ENCODE assay signal across 9 mouse cellular contexts in the genomic region with DNA sequence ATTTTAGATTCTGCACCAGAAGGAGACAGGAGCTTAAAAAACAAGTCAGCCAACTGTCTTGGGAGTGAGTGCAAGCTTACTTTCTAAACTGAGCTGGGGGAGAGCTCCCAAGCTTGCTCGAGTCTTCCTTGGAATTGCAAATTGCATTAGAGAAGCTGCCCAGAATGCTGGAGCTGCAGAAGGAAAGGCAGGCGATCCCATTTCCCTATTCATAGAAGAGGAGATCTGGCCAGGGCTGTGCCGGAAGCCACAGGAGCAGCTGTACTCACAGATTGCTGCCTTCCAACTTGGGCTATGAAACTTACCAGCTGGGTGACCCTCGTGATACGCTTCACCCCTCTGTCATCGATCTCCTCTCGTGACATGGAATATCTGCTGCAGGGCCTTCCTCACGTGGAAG.
A peak's percentile ranks its signal among the peaks of the same experiment; 100 is the strongest.
DNase-seq lines count a peak whose midpoint lies in the region; ATAC-seq lines count a peak whose summit lies in the region.
"Had no signal": no experiment of that assay in that cellular context is flagged by ENCODE, and none has a peak within 500 bp of the region (broad histone marks: within the 10 kb centered on the region; RNA-seq: fewer than 3 reads in every experiment).

No protein-coding gene starts in this region.

- H3K36me3 ChIP-seq in intestine, embryonic 16.5 days (ENCODE audit: control insufficient read depth, insufficient read depth, low read length): no peaks in the 10 kb centered on the region
- H3K36me3 ChIP-seq in intestine, embryonic 15.5 days: no peaks in the 10 kb centered on the region
- H3K36me3 ChIP-seq in heart, embryonic 14.5 days (ENCODE audit: control insufficient read depth, insufficient read depth, low read length): no peaks in the 10 kb centered on the region
- H3K36me3 ChIP-seq in midbrain, embryonic 14.5 days (ENCODE audit: control insufficient read depth, insufficient read depth, low read length): no peaks in the 10 kb centered on the region
- H3K36me3 ChIP-seq: embryonic facial prominence, embryonic 15.5 days had no signal

- H3K4me3 ChIP-seq in intestine, embryonic 16.5 days (ENCODE audit: low read length): no peak overlapping the region
- no peak overlapping the region for H3K4me3 ChIP-seq in intestine, embryonic 15.5 days (replicated peaks)
- no peak overlapping the region for H3K4me3 ChIP-seq in heart, embryonic 14.5 days (ENCODE audit: control insufficient read depth in 1 of 2, insufficient read depth in 1 of 2, low read depth in 1 of 2, low read length in 2 of 2)
- H3K4me3 ChIP-seq in midbrain, embryonic 14.5 days (replicated peaks; ENCODE audit: low read depth, low read length): no peak overlapping the region
- H3K4me3 ChIP-seq: embryonic facial prominence, embryonic 15.5 days had no signal

- H3K27me3 ChIP-seq in intestine, embryonic 16.5 days (replicated peaks; ENCODE audit: control insufficient read depth, insufficient read depth, low read length): no peaks in the 10 kb centered on the region
- no peaks in the 10 kb centered on the region for H3K27me3 ChIP-seq in intestine, embryonic 15.5 days (replicated peaks)
- H3K27me3 ChIP-seq in heart, embryonic 14.5 days (ENCODE audit: control insufficient read depth, insufficient read depth, low read length): no peaks in the 10 kb centered on the region
- H3K27me3 ChIP-seq in midbrain, embryonic 14.5 days (ENCODE audit: control insufficient read depth, insufficient read depth, low read length): no peaks in the 10 kb centered on the region
- H3K27me3 ChIP-seq: embryonic facial prominence, embryonic 15.5 days had no signal

- H3K27ac ChIP-seq in intestine, embryonic 16.5 days (ENCODE audit: low read length): no peak overlapping the region
- no peak overlapping the region for H3K27ac ChIP-seq in intestine, embryonic 15.5 days
- H3K27ac ChIP-seq in heart, embryonic 14.5 days (replicated peaks in 1 of 2; ENCODE audit: control insufficient read depth in 1 of 2, insufficient read depth in 1 of 2, low read depth in 2 of 2, low read length in 2 of 2): peak overlapping the region; percentile 58 to 67; a peak in 3 of 4 replicates
- H3K27ac ChIP-seq in midbrain, embryonic 14.5 days (replicated peaks; ENCODE audit: low read depth, low read length): no peak overlapping the region
- H3K27ac ChIP-seq: embryonic facial prominence, embryonic 15.5 days had no signal

- H3K9ac ChIP-seq in intestine, embryonic 16.5 days (ENCODE audit: low read depth, low read length): no peak overlapping the region
- no peak overlapping the region for H3K9ac ChIP-seq in intestine, embryonic 15.5 days
- H3K9ac ChIP-seq in heart, embryonic 14.5 days (ENCODE audit: low read length): no peak overlapping the region
- H3K9ac ChIP-seq in midbrain, embryonic 14.5 days (replicated peaks; ENCODE audit: low read length): no peak overlapping the region
- H3K9ac ChIP-seq: embryonic facial prominence, embryonic 15.5 days had no signal

- WGBS in intestine, embryonic 16.5 days: 44% methylated on average over 8 of the region's 8 CpGs
- WGBS in intestine, embryonic 15.5 days: 39% methylated on average over 8 of the region's 8 CpGs
- 42% methylated on average over 8 of the region's 8 CpGs for WGBS in heart, embryonic 14.5 days
- 69% methylated on average over 8 of the region's 8 CpGs for WGBS in midbrain, embryonic 14.5 days

- H3K4me1 ChIP-seq in intestine, embryonic 16.5 days (ENCODE audit: control insufficient read depth, insufficient read depth, low read length): peaks cover 6% of the 10 kb centered on the region
- H3K4me1 ChIP-seq in intestine, embryonic 15.5 days (replicated peaks): peaks cover 10% of the 10 kb centered on the region
- H3K4me1 ChIP-seq in heart, embryonic 14.5 days (ENCODE audit: control insufficient read depth in 2 of 2, insufficient read depth in 2 of 2, low read length in 2 of 2): peaks cover 22 to 36% of the 10 kb centered on the region in 2 experiments
- no peaks in the 10 kb centered on the region for H3K4me1 ChIP-seq in midbrain, embryonic 14.5 days (ENCODE audit: control insufficient read depth, insufficient read depth, low read length)

- H3K9me3 ChIP-seq in intestine, embryonic 16.5 days (ENCODE audit: control insufficient read depth, low read length): no peaks in the 10 kb centered on the region
- H3K9me3 ChIP-seq in intestine, embryonic 15.5 days: no peaks in the 10 kb centered on the region
- peaks cover 2% of the 10 kb centered on the region; the same call in 1 of the 2 replicates for H3K9me3 ChIP-seq in heart, embryonic 14.5 days (ENCODE audit: control insufficient read depth, low read length)
- H3K9me3 ChIP-seq in midbrain, embryonic 14.5 days (ENCODE audit: control insufficient read depth, low read length): no peaks in the 10 kb centered on the region
- H3K9me3 ChIP-seq: embryonic facial prominence, embryonic 15.5 days had no signal

- ATAC-seq in intestine, embryonic 16.5 days: peak; percentile 39; the same call in 1 of the 2 replicates
- ATAC-seq in intestine, embryonic 15.5 days: no peak
- peak; percentile 65 for ATAC-seq in heart, embryonic 14.5 days (ENCODE audit: insufficient number of reproducible peaks, insufficient read depth, low FRiP score, low read depth)
- peak; percentile 49; the same call in 1 of the 2 replicates for ATAC-seq in megakaryocyte, adult 5-6 weeks (ENCODE audit: poor library complexity, severe bottlenecking)
- no peak for ATAC-seq in midbrain, embryonic 14.5 days (ENCODE audit: low FRiP score, low TSS enrichment)

- peak; percentile 41 to 57 for DNase-seq in layer of hippocampus, postnatal 14 days (ENCODE audit: low spot score in 2 of 2)
- DNase-seq in midbrain, embryonic 14.5 days: no peak
- DNase-seq in spleen, postnatal 4 days (ENCODE audit: low spot score in 2 of 2): no peak
- no peak for DNase-seq in thymus, postnatal 25 days

- no peak overlapping the region for H3K4me2 ChIP-seq in intestine, embryonic 16.5 days (ENCODE audit: low read depth, low read length)
- H3K4me2 ChIP-seq in intestine, embryonic 15.5 days (replicated peaks): no peak overlapping the region
- no peak overlapping the region for H3K4me2 ChIP-seq in heart, embryonic 14.5 days (ENCODE audit: low read length)
- no peak overlapping the region for H3K4me2 ChIP-seq in midbrain, embryonic 14.5 days (ENCODE audit: low read length)
- H3K4me2 ChIP-seq: embryonic facial prominence, embryonic 15.5 days had no signal

Comparison
In these comparisons a context has a peak if more than half of its experiments do, and no peak if none do; other contexts are left out.
1. ATAC-seq: peak in intestine, embryonic 16.5 days (single experiment), heart, embryonic 14.5 days (single experiment) and megakaryocyte, adult 5-6 weeks (single experiment); none in intestine, embryonic 15.5 days (single experiment) and midbrain, embryonic 14.5 days (single experiment).
2. H3K27ac ChIP-seq: peak in heart, embryonic 14.5 days (2 of 2); none in intestine, embryonic 16.5 days (single experiment), intestine, embryonic 15.5 days (single experiment) and midbrain, embryonic 14.5 days (single experiment).
3. DNase-seq: peak in layer of hippocampus, postnatal 14 days (2 of 2); none in midbrain, embryonic 14.5 days (single experiment), spleen, postnatal 4 days (0 of 2) and thymus, postnatal 25 days (single experiment).